Mouse (Mus musculus) heart, adult 2 months (tissue): ENCODE data around the gene Fam3b.

Experiments
- EP300 ChIP-seq: fragments of 200-500 bp; IDR thresholded peaks from 2 replicates; pipeline ENCODE4 v1.6.1; 2011; ENCODE audit warnings: low read depth, low read length, control low read depth; ENCODE audit not compliant: insufficient read depth
- POLR2A ChIP-seq: fragments of 200-500 bp; IDR thresholded peaks from 2 replicates; pipeline ENCODE4 v1.6.1; 2011; ENCODE audit warnings: mild to moderate bottlenecking, low read depth, low read length, control low read depth; ENCODE audit not compliant: insufficient read depth

DNA sequence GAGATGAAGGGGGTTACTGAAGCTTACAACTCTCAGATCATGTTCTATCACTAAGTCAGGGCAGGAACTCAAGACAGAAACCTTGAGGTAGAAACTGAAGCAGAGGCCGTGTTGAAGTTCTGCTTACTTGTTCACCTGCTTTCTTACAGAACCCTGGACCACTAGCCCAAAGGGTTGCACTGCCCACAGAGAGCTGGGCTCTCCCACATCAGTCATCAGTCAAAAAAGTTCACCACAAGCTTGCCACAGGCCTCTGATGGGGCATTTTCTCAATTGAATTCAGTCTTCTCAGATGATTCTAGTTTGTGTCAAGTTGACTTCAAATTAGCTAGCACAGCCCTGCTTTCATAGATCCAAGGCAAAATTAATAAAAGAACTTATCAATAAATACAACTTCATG lies 54.8 kb downstream of the Fam3b start:
- TF ChIP-seq POLR2A (no peak), EP300 (no peak)
